Mouse (Mus musculus): ENCODE data around the gene Iqcf1. TPM values are rescaled to one million over a fixed set of nuclear protein-coding genes. Genes with fewer than 3 reads are reported as not detected.

The Iqcf1 gene
- total RNA-seq, 2 experiments from 2014 or later: not detected

DNA sequence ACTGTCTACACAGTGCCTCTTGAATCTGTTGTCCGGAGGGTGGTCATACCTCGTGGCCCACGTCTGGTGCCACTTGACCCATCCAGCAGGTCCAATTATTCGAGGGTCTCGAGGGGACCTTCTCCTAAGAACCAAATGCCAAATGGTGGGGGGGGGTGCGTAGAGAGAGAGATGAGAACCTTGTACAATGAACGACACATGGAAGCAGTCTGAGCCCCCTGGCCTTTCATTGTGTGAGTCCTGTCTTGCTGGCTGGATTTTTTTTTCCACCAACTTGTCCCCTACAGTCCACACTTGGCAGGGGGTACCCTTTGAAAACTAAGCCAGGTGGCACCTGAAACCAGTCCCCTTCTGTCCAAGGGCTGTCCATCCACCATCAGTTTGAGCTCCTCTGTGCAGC is 32.0 kb upstream of the Iqcf1 start:
- intact Hi-C loops (cut with DNase I): no loop called here
- no peak for TF ChIP-seq CTCF (IDR thresholded peaks at IDR 0.05)
- H3K27ac ChIP-seq: no peak overlapping the region

DNA sequence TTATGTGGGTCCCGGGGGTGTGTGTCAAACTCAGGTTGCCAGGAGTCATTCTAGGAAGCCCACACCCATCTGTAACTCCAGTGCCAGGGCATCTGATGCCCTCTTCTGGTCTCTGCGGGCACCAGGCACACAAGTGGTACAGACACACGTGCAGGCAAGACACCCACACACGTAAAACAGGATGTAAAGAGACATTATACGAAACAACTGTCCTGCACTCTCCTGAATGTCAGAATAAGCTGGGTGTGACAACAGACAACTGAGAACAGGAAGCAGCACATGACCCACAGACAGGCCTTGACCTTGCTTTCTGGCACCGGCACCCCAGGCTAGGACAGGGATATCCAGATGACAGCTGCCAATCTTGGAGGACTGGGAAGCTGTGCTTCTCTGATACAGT is 30.4 kb upstream of the Iqcf1 start:
- DNase-seq (ENCODE audit: extremely low spot score in 1 of 2, low spot score in 2 of 2): no peak
- TF ChIP-seq CTCF (IDR thresholded peaks at IDR 0.05): no peak
- intact Hi-C loops (cut with DNase I): no loop called here
- Histone ChIP-seq H3K4me3 (no peak overlapping the region), H3K27ac (no peak overlapping the region)

More for the DNA sequence above, 32.0 kb upstream of the Iqcf1 start:
- DNase-seq (ENCODE audit: extremely low spot score in 1 of 2, low spot score in 2 of 2): no peak
- H3K4me3 ChIP-seq: no peak overlapping the region

DNA sequence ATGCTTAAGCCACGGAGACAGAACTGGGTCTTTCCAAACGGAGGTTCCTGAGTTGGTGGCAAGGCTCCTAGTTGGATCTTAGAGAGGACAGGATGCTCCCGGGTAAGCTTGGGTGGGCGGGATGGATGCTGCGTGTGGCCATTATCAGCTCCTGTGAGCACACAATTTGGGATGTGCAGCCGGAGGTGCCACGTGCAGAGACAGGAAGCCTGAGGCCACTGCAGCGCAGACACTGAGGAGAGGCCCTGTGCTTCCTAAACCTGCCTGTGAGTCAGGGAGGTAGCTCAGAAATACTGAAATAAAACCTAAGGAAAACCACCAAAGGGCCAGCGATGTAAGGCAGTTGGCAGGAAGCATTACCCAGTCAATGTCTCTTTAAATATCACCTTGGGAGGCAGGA is 30.0 kb upstream of the Iqcf1 start:
- H3K4me3 ChIP-seq: no peak overlapping the region
- no peak for DNase-seq (ENCODE audit: extremely low spot score in 1 of 2, low spot score in 2 of 2)
- TF ChIP-seq CTCF (IDR thresholded peaks at IDR 0.05): no peak
- intact Hi-C loops (cut with DNase I): loop anchor here (5.0 kb wide), 1 partner anchor 102 kb away; the partner anchor contains the start of gene Dusp7
- no peak overlapping the region for H3K27ac ChIP-seq

DNA sequence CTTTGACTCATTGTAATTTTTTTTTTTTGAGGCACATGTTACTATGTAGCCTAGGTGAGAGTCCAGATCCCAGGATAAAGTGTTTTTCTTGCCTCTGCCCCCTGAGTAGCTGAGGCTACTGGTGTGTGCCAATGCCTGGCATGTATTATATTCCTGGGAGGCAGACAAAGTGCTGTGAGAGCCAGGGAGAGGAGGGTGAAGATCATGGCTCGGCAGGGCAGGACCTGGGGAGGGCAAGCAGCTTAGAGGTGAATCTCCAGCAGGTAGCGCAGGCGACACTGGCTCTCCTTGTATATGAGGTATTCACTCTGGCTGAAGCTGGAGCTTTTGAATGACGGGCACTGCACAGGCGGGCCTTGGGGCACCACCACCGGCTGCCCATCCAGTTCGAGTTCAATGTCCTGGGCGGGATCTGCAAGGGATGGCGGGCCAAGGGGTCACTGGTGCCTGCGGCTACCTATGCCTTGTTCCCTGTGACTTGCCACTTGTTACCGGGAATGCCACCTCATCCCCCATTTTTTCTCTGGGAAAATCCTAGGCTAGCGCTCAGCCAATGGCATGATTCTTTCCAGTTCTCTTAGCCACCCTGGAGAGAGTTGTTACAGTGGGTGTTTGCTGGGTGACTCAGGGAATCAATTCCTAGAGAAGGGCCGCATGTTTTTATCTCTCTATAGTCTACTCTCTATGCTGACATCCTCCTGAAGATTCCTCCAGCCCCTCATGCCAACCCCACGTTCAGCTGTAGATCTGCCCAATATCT is 28.6 kb upstream of the Iqcf1 start:
- peak overlapping the region; percentile 83 for H3K27ac ChIP-seq
- TF ChIP-seq CTCF (IDR thresholded peaks at IDR 0.05): no peak
- intact Hi-C loops (cut with DNase I): loop anchor here (5.0 kb wide), 1 partner anchor 104 kb away; the partner anchor contains the start of gene Dusp7
- no peak overlapping the region for H3K4me3 ChIP-seq
- no peak for DNase-seq (ENCODE audit: extremely low spot score in 1 of 2, low spot score in 2 of 2)

DNA sequence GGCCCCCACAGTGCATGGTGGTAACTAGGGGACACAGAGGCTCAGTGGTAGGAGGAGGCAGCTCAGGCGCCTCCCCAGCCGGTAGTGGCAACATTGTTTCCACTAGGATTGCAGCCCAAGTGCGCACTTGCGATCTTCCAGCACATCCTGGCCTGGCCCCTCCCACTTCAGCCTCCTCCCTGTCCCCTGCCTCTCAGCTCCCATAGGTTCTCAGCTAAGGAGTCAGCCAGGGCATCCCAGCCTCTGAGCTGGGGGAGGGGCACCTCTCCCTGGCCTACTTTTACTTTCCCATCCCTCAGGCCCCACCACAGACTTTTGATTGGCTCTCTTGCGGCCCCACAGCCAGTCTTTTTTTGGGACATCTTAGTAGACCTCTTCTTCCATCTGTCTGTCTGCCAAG is 27.9 kb upstream of the Iqcf1 start:
- peak overlapping the region; percentile 83 for H3K27ac ChIP-seq
- intact Hi-C loops (cut with DNase I): loop anchor here (5.0 kb wide), 1 partner anchor 105 kb away; the partner anchor contains the start of gene Dusp7
- no peak for DNase-seq (ENCODE audit: extremely low spot score in 1 of 2, low spot score in 2 of 2)
- H3K4me3 ChIP-seq: no peak overlapping the region
- TF ChIP-seq CTCF (IDR thresholded peaks at IDR 0.05): no peak

DNA sequence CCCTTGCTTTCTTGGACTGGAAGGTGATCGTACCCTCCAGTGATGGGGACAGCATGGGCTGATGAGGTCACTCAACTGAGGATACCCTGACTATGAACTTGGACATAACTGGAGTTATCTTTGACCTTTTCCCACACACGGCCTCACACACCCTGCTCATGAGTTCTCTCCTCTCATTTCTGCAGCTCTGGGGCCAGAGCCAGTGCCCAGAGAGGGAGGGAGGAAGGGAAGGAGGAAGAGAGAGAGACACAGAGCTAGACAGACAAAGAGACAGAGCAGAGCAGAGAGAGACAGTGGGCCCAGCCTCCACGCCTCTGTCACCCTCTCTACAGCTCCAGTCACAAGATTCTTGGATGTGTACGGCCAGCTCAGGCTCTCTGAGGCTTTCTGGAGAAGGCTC is 27.4 kb upstream of the Iqcf1 start:
- no peak for DNase-seq (ENCODE audit: extremely low spot score in 1 of 2, low spot score in 2 of 2)
- no peak overlapping the region for H3K4me3 ChIP-seq
- peak overlapping the region; percentile 83 for H3K27ac ChIP-seq
- intact Hi-C loops (cut with DNase I): loop anchor here (5.0 kb wide), 1 partner anchor 105 kb away; the partner anchor contains the start of gene Dusp7
- TF ChIP-seq CTCF (IDR thresholded peaks at IDR 0.05): no peak

DNA sequence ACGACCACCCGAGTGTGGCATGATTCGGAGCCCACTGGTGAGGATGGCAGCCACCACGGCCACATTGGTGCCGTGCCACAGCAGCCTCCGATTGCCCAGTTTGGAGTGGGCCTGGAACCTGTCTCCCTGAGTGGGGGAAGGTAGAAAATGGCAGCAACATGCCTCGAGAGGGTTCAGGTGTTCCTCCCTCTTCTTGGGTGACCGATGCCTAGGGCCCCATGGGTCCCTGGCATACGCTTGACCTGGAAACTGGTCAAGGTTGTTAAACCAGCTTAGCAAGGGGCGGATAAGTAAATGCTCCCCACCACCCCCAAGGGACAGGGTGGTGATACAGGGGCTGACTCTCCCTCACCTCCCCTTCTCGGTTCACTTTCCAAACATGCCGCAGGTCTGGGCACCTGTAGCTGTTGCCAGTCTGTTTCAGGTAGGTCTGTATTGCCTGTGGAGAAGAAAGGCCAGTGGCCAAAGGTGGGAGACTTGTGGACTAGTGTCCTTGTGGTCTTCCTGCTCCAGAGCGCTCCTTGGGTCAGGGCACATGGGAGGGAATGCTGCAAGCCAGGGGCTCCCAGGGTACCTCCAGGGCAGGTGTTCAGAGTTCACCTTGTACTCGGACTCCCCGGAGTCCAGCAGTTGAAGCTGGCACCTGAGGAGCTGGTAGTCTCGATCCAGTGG is 26.6 kb upstream of the Iqcf1 start:
- DNase-seq (ENCODE audit: extremely low spot score in 1 of 2, low spot score in 2 of 2): peak in 1 of 2 experiments; percentile 9
- H3K4me3 ChIP-seq: no peak overlapping the region
- H3K27ac ChIP-seq: peak overlapping the region; percentile 83
- TF ChIP-seq CTCF (IDR thresholded peaks at IDR 0.05): no peak
- intact Hi-C loops (cut with DNase I): loop anchor here (5.0 kb wide), 1 partner anchor 106 kb away; the partner anchor contains the start of gene Dusp7

DNA sequence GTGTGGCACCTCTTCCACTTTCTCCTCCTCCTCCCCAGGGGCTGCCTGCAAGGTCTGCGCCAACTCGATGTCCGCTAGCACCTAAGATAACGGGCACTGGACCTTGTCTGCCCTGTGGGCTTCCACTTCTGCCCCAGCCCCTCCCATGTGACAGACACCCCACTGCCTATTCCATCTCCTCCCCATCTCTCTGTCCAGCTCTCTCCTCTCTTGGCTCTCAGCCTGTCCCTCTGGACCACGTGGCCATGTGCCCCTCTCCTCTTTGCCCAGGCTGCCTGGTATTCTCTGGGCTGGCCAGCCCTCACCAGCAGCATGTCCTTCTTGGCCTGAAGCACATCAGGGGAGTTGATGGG is 26.0 kb upstream of the Iqcf1 start:
- TF ChIP-seq CTCF (IDR thresholded peaks at IDR 0.05): no peak
- Histone ChIP-seq H3K4me3 (no peak overlapping the region), H3K27ac (0 out of 2 replicates have a peak overlapping the region, but pooled peaks have one; percentile 2)
- DNase-seq (ENCODE audit: extremely low spot score in 1 of 2, low spot score in 2 of 2): peak; percentile 9 to 13
- intact Hi-C loops (cut with DNase I): loop anchor here (5.0 kb wide), 1 partner anchor 106 kb away; the partner anchor contains the start of gene Dusp7

DNA sequence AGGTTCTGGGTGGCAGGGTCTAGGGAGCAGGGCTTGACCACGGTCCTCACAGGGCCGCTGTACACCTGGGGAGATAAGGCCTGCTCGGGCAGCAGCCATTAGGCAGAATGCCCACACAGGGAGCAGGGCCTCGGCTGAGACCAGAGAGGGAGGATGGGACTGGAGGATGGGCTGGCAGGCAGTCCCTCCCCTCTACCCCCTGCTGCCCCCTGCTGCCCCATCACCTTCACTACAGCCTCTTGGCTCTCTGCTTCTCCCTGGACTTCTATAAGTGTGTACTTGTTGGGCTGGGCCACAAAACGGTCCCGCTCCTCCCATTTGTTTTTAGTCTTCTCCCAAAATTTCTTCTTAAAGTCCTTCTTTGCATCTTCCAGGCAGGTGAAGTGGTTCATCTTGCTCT is 25.3 kb upstream of the Iqcf1 start:
- intact Hi-C loops (cut with DNase I): loop anchor here (5.0 kb wide), 1 partner anchor 107 kb away; the partner anchor contains the start of gene Dusp7
- DNase-seq (ENCODE audit: extremely low spot score in 1 of 2, low spot score in 2 of 2): peak; percentile 49 to 61
- Histone ChIP-seq H3K27ac (no peak overlapping the region), H3K4me3 (no peak overlapping the region)
- peak; percentile 67 for TF ChIP-seq CTCF (IDR thresholded peaks at IDR 0.05)

DNA sequence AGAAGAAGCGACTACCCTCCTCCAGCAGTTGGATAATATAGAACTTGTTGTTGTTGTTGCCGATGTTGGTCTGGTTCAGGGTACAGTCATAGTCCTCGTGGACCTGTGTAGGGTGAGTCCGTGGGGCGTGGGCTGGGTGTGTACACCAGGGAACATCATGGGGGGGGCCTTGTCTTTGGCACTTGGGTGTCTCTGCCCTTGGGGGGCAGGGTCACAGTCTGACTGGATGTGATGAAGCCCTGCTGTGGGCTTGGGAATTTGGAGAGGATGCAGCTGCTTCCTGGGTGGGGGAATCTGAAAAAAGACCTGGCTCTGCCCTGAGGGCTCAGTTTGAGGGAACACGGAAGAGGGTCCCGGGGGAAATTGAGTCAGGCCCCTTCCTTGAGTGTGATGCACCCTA is 24.7 kb upstream of the Iqcf1 start:
- no peak overlapping the region for H3K27ac ChIP-seq
- H3K4me3 ChIP-seq: no peak overlapping the region
- peak; percentile 7 to 8 for DNase-seq (ENCODE audit: extremely low spot score in 1 of 2, low spot score in 2 of 2)
- intact Hi-C loops (cut with DNase I): no loop called here
- TF ChIP-seq CTCF (IDR thresholded peaks at IDR 0.05): no peak

DNA sequence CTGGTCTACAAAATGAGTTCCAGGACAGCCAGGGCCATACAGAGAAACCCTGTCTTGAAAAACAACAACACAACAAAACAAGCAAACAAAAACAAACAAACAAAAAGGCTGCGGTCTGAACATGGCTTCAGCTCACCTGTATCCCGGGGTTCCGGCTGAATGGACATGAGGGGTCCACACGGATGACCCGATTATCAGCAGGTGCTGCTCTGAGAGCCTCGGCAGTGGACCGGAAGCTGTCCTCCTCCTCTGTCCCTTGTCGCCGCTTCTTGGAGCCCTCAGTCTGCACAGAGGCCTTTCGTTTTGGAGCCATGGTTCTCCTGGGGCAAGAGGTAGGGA is 24.1 kb upstream of the Iqcf1 start, which contains the start of gene Rrp9:
Rrp9 (plus strand) TSS at position 301 of the 339 bp plus-strand sequence.
- no peak for TF ChIP-seq CTCF (IDR thresholded peaks at IDR 0.05)
- Histone ChIP-seq H3K4me3 (peak within 1 kb of the TSS; percentile 28; the same call in 1 of the 2 replicates), H3K27ac (peak within 1 kb of the TSS; percentile 84)
- intact Hi-C loops (cut with DNase I): loop anchor here (1.0 to 2.0 kb wide), 3 partner anchors 27 to 187 kb away; partner anchors contain the start of gene Rpl29
- peak; percentile 10 to 16 for DNase-seq (ENCODE audit: extremely low spot score in 1 of 2, low spot score in 2 of 2)
